Mouse (Mus musculus): ENCODE data around the gene Hdgf. TPM values are rescaled to one million over a fixed set of nuclear protein-coding genes. Genes with fewer than 3 reads are reported as not detected.
A peak's percentile ranks its signal among the peaks of the same experiment; 100 is the strongest.
"Not testable (repeated sequence)": the region's sequence is repeated elsewhere in the genome, so short reads cannot be mapped to it uniquely, and the experiment has no call there.

Gene Hdgf
- polyA plus RNA-seq, 1 experiment, result 215 TPM

DNA sequence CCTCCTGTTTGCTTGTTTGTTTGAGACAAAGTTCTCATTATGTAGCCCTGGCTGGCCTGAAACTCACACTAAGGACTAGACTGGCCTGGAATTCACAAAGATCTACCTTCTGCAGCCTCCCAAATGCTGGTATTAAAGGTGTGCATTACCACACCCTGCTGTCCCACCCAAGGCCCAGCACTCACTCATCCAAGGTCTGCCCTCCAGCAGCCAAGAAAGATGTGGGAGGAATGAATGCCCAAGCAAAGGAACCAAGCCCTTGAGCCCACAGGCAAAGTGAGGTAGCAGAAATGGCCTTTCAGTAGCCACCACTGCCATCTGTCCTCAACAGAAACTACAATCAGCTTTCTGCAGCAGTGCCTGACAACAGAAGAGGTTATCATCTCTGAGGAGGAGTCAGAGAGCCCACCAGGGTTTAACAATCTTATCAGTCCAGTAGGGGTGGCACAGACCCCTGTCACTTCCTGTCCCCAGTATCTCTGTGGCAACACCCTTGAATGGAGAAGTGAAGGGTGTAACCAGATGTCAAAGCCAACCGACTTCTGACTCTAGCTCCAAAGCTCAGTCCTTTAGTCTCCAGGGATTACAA, 5.0 kb upstream of the Hdgf start:
- no peak overlapping the region for H3K4me3 ChIP-seq (ENCODE audit: insufficient read depth, low read depth, low read length)
- H3K4me1 ChIP-seq (ENCODE audit: control insufficient read depth, insufficient read depth, insufficient read length, low read length), result no peaks in the 10 kb centered on the region
- H3K27ac ChIP-seq (replicated peaks; ENCODE audit: low read depth, low read length), result no peak overlapping the region

DNA sequence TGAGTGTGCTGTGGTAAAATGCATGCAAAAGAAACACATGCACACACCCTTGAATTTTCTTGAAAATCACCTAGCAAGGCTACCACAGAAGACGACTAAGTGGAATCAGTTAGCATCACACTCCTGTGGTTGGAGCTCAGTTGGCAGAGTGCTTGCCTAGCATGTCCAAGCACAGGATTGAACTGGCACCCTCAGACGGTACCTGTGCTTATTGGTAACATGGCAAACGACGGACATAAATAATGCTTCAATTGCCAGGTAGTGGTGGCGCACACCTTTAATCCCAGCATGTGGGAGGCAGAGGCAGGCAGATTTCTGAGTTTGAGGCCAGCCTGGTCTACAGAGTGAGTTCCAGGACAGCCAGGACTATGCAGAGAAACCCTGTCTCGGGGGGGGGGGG, 4.2 kb upstream of the Hdgf start:
- H3K27ac ChIP-seq (replicated peaks; ENCODE audit: low read depth, low read length); H3K4me3 ChIP-seq (ENCODE audit: insufficient read depth, low read depth, low read length); H3K4me1 ChIP-seq (ENCODE audit: control insufficient read depth, insufficient read depth, insufficient read length, low read length): not testable (repeated sequence)

DNA sequence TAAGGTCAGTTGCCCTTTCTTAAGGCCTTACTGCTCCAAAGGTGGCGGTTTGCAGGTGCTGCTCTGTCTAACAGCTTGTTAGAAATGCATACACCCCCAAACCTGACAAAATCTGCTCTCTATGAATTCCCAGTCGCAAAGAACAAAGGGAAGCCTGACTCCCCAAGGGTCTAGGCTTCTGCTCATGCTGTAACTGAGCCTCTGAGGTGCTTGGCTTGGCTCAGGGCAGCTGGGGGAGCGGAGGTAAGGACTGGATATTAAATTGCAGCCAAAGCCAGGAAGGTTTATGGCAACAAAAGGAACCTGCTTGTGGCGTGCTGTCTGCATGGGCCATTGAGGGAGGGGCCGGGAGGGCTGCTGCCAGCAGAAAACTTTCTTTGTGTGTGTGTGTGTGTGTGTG, 2.3 kb upstream of the Hdgf start:
- Histone ChIP-seq H3K4me3 (ENCODE audit: insufficient read depth, low read depth, low read length) (no peak overlapping the region), H3K27ac (replicated peaks; ENCODE audit: low read depth, low read length) (no peak overlapping the region), H3K4me1 (ENCODE audit: control insufficient read depth, insufficient read depth, insufficient read length, low read length) (peaks cover 12% of the 10 kb centered on the region)

DNA sequence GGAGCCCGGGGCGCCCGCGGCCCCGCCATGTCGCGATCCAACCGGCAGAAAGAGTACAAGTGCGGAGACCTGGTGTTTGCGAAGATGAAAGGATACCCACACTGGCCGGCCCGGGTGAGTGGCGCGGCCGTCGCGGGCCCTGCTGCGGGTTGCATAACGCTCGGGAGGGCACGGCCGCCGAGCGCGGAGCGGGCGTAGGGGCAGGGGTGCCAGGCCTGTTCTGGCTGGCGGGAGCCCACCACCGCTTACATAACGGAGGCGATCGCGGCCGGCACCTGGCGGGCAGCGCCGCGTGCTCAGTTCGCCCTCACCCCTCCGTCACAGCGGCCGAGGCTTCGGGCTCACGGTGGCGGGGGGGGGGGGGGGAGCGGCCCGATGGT, 470 bp downstream of the Hdgf start:
- H3K4me1 ChIP-seq (ENCODE audit: control insufficient read depth, insufficient read depth, insufficient read length, low read length), result peaks cover 23% of the 10 kb centered on the region
- H3K4me3 ChIP-seq (ENCODE audit: insufficient read depth, low read depth, low read length), result peak overlapping the region; percentile 87
- peak overlapping the region; percentile 91 for H3K27ac ChIP-seq (replicated peaks; ENCODE audit: low read depth, low read length)

DNA sequence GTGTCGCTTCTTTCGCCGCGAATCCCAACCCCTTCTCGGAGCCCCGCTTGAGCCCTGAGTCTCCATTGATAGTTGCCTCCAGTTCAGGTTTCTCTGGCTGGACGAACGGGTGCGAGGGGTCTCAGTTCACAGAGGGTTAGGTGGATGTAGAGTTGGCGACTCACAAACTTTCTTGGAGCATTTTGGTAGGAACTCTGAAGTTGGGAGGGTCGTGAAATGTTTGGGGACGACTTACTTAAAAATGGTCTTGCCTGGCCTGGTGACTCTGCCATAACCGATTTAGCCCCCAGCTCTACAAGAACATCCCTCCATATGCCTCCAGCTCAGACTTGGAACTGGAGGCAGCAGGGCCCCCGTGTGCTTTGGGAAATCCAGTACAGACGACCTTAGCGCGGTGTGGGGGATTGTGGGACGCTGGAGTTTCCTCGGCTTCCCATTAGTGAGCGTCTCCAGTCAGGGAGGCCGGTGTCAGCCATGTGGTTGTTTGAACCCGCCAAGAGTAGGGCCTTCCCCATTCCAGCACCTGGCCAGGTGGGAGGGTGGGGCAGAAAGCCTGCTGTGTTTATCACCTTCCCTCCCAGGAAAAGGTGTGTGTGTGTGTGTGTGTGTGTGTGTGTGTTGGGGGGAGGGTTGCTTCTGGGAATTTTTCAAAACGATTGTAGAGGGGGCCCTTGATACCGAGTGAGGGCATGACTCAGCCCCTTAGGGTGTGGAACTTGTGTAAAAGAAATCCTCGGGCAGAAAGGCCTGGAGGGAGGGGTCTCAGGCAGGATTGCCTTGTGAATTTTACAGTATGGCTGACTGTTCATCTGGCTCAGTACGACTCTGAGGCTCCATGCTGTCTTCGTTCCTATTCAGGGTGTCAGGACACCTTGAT, 1.1 kb downstream of the Hdgf start:
- Histone ChIP-seq H3K27ac (replicated peaks; ENCODE audit: low read depth, low read length) (peak overlapping the region; percentile 91), H3K4me1 (ENCODE audit: control insufficient read depth, insufficient read depth, insufficient read length, low read length) (peaks cover 23% of the 10 kb centered on the region)

DNA sequence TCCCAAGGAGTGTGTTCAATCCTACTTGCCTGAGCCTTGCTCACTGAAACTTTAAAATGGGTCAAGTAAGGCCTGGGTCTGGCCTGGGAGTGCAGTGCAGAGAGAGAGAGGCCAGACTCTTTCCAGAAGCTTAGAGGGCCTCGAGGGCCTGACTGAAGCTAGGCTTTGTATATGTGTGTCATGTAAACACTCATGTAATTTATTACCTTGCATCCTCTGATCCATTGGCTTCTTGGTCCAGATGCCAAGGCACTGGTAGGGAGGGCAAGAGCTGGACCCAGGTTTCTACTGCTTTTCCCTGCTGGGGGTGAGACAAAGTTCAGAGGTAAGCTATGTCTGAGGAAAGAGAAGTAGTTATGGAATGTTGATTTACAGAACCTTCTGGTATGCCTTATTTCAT, 1.8 kb downstream of the Hdgf start:
- Histone ChIP-seq H3K4me3 (ENCODE audit: insufficient read depth, low read depth, low read length) (peak overlapping the region; percentile 87), H3K27ac (replicated peaks; ENCODE audit: low read depth, low read length) (peak overlapping the region; percentile 91), H3K4me1 (ENCODE audit: control insufficient read depth, insufficient read depth, insufficient read length, low read length) (peaks cover 23% of the 10 kb centered on the region)

More for the DNA sequence above, 1.1 kb downstream of the Hdgf start:
- H3K4me3 ChIP-seq (ENCODE audit: insufficient read depth, low read depth, low read length), result peak overlapping the region; percentile 87

DNA sequence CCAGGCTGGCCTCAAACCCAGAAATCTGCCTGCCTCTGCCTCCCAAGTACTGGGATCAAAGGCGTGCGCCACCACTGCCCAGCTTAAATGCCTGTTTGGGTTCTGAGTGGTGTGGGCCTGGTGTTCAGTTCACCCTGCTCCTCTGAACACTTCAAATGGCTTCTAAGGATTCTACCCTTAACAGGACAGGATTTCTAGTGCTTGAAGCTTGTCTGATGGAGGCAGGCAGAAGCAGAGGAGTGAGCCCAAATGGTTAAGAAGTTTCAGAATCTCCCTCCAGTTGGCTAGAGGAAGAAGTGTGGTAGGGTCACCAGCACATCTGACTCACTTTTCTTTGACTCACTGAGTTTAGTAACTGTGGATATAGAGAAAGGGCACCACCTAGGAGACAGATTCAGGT, 3.3 kb downstream of the Hdgf start:
- 0 out of 2 replicates have a peak overlapping the region, but pooled peaks have one; percentile 7 for H3K4me3 ChIP-seq (ENCODE audit: insufficient read depth, low read depth, low read length)
- H3K4me1 ChIP-seq (ENCODE audit: control insufficient read depth, insufficient read depth, insufficient read length, low read length), result peaks cover 23% of the 10 kb centered on the region
- peak overlapping the region; percentile 78 for H3K27ac ChIP-seq (replicated peaks; ENCODE audit: low read depth, low read length)

DNA sequence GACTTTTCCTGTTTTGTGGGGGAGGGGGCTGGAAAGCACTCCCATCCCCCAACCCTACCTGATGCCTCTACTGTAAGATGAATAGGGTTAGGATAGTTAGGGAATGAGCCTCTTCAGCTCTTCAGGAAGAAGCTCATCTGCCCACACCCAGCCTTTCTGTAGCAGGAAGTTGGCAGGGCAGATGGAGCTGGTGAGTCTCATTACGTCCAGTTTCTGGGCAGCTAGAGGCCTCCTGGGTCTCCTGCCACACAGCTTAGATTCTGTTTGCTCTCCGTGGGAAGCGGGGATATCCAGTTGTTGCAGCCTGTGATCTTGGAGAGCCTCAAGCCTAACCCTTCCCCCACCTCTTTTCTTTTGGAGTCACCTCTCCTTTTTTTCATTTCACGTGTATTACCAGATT, 3.8 kb downstream of the Hdgf start:
- H3K27ac ChIP-seq (replicated peaks; ENCODE audit: low read depth, low read length), result peak overlapping the region; percentile 78
- H3K4me1 ChIP-seq (ENCODE audit: control insufficient read depth, insufficient read depth, insufficient read length, low read length), result peaks cover 23% of the 10 kb centered on the region
- H3K4me3 ChIP-seq (ENCODE audit: insufficient read depth, low read depth, low read length), result peak overlapping the region; percentile 12

DNA sequence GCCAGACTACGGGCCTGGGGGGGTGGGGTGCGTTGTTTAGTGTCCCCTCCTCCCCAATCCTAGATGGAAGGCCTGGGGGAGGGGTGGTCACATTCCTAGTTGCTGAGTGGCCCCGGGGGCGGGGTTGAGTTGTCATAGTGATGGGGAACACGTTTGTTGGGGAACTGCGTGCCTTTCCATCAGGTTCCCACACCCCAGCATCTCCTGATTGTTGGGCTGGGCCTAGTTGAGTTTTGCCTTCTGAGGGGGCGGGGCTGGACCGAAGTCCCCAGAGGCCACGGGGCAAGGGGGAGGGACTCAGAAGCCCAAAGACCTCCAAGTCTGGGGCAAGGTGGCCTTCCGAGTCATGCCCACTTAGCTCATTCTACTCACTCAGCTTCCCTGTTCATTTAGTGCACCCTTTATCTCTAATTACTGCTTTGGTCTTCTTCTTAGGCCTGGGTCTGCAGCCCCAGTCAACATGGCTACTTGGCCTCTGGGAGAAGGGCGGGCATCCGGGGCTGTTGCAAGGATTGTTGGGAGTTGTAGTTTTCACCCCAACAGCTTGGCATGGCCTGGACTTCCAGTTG, 4.5 kb downstream of the Hdgf start:
- Histone ChIP-seq H3K27ac (replicated peaks; ENCODE audit: low read depth, low read length) (peak overlapping the region; percentile 98), H3K4me1 (ENCODE audit: control insufficient read depth, insufficient read depth, insufficient read length, low read length) (peaks cover 23% of the 10 kb centered on the region), H3K4me3 (ENCODE audit: insufficient read depth, low read depth, low read length) (peak overlapping the region; percentile 79)

DNA sequence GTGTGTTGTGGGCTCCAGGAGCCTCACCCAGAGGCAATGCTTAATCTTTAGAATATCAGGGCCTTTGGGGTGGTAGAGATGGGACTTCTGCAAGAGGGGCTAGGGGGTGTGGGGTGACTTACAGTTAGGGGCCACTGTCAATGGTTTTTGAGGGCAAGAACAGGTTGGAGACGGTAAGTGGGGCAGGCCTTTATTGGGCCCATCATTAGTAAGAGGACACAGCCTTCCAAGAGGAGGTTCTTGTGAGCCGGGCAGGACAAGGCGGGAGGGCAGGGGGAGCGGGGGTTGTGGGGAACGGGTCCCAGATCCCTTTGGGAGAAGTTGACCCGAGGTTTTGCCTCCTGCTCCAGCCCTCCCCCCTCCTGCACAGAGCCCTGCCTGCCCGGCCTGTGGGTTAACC, 7.4 kb downstream of the Hdgf start:
- H3K27ac ChIP-seq (replicated peaks; ENCODE audit: low read depth, low read length), result no peak overlapping the region

DNA sequence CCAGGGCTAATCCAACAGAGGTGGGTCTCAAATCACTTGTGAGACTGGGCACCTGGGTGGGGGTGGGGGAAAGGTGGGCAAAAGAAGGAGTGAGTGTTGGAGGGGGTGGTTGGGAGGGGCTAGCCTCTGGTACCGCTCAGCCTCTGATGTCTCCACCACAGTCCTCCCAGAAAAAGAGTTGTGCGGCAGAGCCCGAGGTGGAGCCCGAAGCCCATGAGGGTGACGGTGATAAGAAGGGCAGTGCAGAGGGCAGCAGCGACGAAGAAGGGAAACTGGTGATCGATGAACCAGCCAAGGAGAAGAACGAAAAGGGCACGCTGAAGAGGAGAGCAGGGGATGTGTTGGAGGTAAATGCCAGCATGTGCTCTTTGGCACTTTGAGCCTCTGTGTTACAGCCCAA, 7.8 kb downstream of the Hdgf start:
- Histone ChIP-seq H3K4me3 (ENCODE audit: insufficient read depth, low read depth, low read length) (no peak overlapping the region), H3K4me1 (ENCODE audit: control insufficient read depth, insufficient read depth, insufficient read length, low read length) (peaks cover 10% of the 10 kb centered on the region), H3K27ac (replicated peaks; ENCODE audit: low read depth, low read length) (no peak overlapping the region)

More for the DNA sequence above, 7.4 kb downstream of the Hdgf start:
- Histone ChIP-seq H3K4me3 (ENCODE audit: insufficient read depth, low read depth, low read length) (no peak overlapping the region), H3K4me1 (ENCODE audit: control insufficient read depth, insufficient read depth, insufficient read length, low read length) (peaks cover 14% of the 10 kb centered on the region)

DNA sequence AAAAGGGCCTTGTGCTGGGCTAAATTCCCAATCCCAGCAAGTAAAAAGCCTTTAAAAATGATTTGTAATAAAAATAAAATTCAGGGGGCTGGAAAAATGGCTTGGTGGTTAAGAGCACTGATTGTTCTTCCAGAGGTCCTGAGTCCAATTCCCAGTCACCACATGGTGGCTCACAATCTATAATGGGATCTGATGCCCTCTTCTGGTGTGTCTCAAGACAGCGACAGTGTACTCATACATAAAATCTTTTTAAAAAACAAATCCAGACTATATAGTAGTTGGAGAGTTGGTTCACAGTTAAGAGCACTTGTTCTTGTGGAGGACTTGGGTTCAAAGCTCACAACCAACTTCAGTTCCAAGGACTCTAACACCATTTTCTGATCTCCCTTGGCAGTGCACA, 10.9 kb downstream of the Hdgf start:
- Histone ChIP-seq H3K4me3 (ENCODE audit: insufficient read depth, low read depth, low read length) (no peak overlapping the region), H3K27ac (replicated peaks; ENCODE audit: low read depth, low read length) (no peak overlapping the region), H3K4me1 (ENCODE audit: control insufficient read depth, insufficient read depth, insufficient read length, low read length) (no peaks in the 10 kb centered on the region)

DNA sequence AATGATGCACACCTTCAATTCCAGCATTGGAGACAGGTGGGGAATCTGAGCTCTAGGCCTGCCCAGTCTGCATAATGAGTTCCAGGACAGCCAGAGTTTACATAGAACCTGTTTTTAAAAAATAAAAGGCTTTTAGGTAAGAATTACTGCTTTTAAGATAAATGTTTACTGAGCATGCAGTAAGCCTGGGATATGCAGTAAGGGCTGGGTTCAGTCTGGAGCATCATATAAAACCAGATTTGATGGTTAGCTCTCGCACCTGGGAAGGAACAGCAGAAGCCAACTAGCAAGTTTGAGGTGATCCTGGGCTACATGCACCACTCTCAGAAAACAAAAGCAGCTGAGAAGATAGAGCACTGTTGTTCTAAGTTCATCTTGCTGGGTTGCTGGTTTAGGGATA, 12.4 kb downstream of the Hdgf start:
- Histone ChIP-seq H3K4me1 (ENCODE audit: control insufficient read depth, insufficient read depth, insufficient read length, low read length) (no peaks in the 10 kb centered on the region), H3K27ac (replicated peaks; ENCODE audit: low read depth, low read length) (no peak overlapping the region), H3K4me3 (ENCODE audit: insufficient read depth, low read depth, low read length) (no peak overlapping the region)

DNA sequence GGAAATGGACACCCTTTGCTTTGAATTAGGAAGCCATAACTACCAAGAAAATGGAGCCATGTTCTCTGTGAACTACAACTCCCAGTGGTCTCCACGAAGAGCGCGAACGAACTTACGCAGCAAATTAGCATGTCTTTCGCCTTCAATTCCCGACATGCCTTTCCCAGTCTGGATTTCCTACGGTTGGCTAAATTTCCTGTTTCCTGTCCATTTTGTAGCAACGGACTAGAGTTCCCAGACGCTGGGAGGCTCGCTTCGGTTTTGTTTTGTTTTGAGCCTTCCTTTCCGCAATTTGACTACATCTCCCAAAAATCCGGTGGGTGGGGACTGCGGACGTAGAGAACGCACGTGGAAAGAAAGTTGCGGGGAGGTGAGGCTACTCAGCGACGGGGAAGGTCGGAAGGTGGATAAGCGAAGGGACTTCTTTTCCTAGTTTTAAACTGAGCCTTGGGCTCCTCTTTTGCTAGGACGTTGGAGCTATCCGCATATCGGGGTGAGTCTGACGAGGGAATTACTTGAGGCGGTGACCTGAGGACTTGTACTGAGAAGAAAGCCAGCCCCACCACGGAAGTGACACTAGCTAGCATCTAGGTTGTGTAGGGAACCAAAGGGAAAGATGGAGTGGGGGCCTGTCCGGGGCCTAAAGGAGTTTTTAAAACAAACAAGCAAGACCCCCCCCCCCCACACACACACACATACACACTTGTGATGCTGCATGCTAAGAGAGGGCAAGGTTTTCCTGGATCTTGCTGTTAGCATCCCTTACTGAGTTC, 13.4 kb downstream of the Hdgf start, which contains the start of gene Mrpl24:
Gene Mrpl24, plus strand, starts transcription at position 171 of the 773 bp plus-strand sequence.
- Histone ChIP-seq H3K4me1 (ENCODE audit: control insufficient read depth, insufficient read depth, insufficient read length, low read length) (no peaks in the 10 kb centered on the region), H3K27ac (replicated peaks; ENCODE audit: low read depth, low read length) (peak within 1 kb of the TSS; percentile 72), H3K4me3 (ENCODE audit: insufficient read depth, low read depth, low read length) (peak within 1 kb of the TSS; percentile 79)

Measured in brown adipose tissue, adult 24 weeks (tissue).